In genomic region chr9:43593236-43593635, GRCm38 (mm10) we compare ENCODE assay signal across 13 mouse cellular contexts.
DNase-seq lines count a peak whose midpoint lies in the region; ATAC-seq lines count a peak whose summit lies in the region.
"Had no signal": no experiment of that assay in that cellular context is flagged by ENCODE, and none has a peak within 500 bp of the region (broad histone marks: within the 10 kb centered on the region; RNA-seq: fewer than 3 reads in every experiment).

No protein-coding gene starts in this region.

- H3K4me2 ChIP-seq in heart, embryonic 12.5 days, result no peak overlapping the region
- H3K4me2 ChIP-seq: kidney, embryonic 15.5 days; liver, embryonic 13.5 days; midbrain, embryonic 15.5 days had no signal

- ATAC-seq in heart, embryonic 12.5 days (ENCODE audit: insufficient number of reproducible peaks, low FRiP score), result no peak
- ATAC-seq: midbrain, embryonic 15.5 days had no signal

- H3K27me3 ChIP-seq in heart, embryonic 12.5 days (replicated peaks), result 0 out of 2 replicates have a peak, but pooled peaks cover 3% of the 10 kb centered on the region
- H3K27me3 ChIP-seq: kidney, embryonic 15.5 days; liver, embryonic 13.5 days; midbrain, embryonic 15.5 days had no signal

- intact Hi-C loops in heart, postnatal 10 days (cut with DNase I), result no loop called here

- no peak overlapping the region for H3K27ac ChIP-seq in heart, embryonic 12.5 days (ENCODE audit: poor library complexity, severe bottlenecking)
- H3K27ac ChIP-seq: kidney, embryonic 15.5 days; liver, embryonic 13.5 days; midbrain, embryonic 15.5 days had no signal

- H3K4me3 ChIP-seq in heart, embryonic 12.5 days, result no peak overlapping the region
- H3K4me3 ChIP-seq: erythroblast, embryonic 14.5 days; kidney, embryonic 15.5 days; liver, embryonic 13.5 days; midbrain, embryonic 15.5 days had no signal

- DNase-seq in heart, postnatal 10 days, result peak; percentile 19 to 31
- DNase-seq in frontal cortex, postnatal 14 days (ENCODE audit: low spot score in 2 of 2), result peak; percentile 46 to 64
- peak; percentile 62 for DNase-seq in left cerebral cortex, adult 11 months (ENCODE audit: low spot score)
- DNase-seq in lung, postnatal 36 days, result peak; percentile 37
- DNase-seq in thymus, postnatal 36 days, result no peak
- no peak for DNase-seq in adipocyte (ENCODE audit: low spot score)
- no peak for DNase-seq in testis, postnatal 14 days (ENCODE audit: low spot score)
- DNase-seq: gastrocnemius, postnatal 25 days; liver, embryonic 13.5 days had no signal

- no peaks in the 10 kb centered on the region for H3K36me3 ChIP-seq in heart, embryonic 12.5 days
- H3K36me3 ChIP-seq: kidney, embryonic 15.5 days; liver, embryonic 13.5 days; midbrain, embryonic 15.5 days had no signal

- H3K9ac ChIP-seq in heart, embryonic 12.5 days, result no peak overlapping the region
- H3K9ac ChIP-seq: kidney, embryonic 15.5 days; liver, embryonic 13.5 days; midbrain, embryonic 15.5 days had no signal

- 68% methylated on average over 6 of the region's 6 CpGs for WGBS in heart, embryonic 12.5 days

- no peaks in the 10 kb centered on the region for H3K4me1 ChIP-seq in heart, embryonic 12.5 days (replicated peaks)
- H3K4me1 ChIP-seq: kidney, embryonic 15.5 days; liver, embryonic 13.5 days; midbrain, embryonic 15.5 days had no signal

- no peaks in the 10 kb centered on the region for H3K9me3 ChIP-seq in heart, embryonic 12.5 days (replicated peaks)
- H3K9me3 ChIP-seq: kidney, embryonic 15.5 days; liver, embryonic 13.5 days; midbrain, embryonic 15.5 days had no signal

Comparison
In these comparisons a context has a peak if more than half of its experiments do, and no peak if none do; other contexts are left out.
1. DNase-seq: peak in heart, postnatal 10 days (2 of 2), frontal cortex, postnatal 14 days (2 of 2), left cerebral cortex, adult 11 months (single experiment) and lung, postnatal 36 days (single experiment); none in thymus, postnatal 36 days (0 of 2), adipocyte (single experiment) and testis, postnatal 14 days (single experiment).